Mouse (Mus musculus): Measurements from ENCODE around the gene Cdc6.

The Cdc6 gene

DNA sequence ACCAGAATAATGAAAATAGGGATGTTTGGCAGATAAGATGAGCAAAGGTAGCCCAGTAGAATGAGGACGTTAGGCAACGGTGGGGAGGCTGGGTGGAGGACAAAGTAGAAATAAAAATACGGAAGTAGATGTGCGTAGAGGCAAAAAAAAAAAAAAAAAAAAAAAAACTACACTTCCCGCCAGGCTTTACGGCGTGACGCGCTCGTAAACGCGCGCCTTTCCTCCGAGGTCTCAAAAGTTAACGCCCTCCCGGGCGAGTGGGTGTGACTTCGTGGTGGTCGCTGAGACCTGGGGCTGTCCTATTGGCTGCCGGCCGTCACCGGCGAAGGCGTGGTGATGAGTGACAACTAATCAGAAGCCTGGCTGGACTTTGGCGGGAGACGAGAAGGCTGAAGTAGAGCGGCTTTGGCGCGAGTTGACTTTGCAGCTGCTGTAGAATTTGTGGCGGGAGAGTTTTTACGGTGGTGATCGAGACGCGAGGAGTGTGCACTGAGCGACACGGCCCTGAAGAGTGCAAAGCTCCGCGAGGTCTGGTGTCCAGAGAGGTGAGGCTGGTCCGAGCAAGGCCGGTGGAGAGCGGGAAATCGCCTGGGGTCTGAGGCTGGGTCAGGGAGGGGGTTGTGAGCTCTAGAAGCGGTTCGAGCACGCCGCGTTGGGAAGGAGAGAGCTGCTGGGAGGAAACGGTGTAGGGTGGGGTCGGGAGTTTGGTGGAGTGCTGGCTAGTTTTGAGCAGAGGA, at the start of gene Cdc6:
Cdc6 (plus strand) TSS at position 365 of the 737 bp plus-strand sequence.
- DNase-seq (ENCODE audit: low read depth, low spot score), result peak; percentile 96

DNA sequence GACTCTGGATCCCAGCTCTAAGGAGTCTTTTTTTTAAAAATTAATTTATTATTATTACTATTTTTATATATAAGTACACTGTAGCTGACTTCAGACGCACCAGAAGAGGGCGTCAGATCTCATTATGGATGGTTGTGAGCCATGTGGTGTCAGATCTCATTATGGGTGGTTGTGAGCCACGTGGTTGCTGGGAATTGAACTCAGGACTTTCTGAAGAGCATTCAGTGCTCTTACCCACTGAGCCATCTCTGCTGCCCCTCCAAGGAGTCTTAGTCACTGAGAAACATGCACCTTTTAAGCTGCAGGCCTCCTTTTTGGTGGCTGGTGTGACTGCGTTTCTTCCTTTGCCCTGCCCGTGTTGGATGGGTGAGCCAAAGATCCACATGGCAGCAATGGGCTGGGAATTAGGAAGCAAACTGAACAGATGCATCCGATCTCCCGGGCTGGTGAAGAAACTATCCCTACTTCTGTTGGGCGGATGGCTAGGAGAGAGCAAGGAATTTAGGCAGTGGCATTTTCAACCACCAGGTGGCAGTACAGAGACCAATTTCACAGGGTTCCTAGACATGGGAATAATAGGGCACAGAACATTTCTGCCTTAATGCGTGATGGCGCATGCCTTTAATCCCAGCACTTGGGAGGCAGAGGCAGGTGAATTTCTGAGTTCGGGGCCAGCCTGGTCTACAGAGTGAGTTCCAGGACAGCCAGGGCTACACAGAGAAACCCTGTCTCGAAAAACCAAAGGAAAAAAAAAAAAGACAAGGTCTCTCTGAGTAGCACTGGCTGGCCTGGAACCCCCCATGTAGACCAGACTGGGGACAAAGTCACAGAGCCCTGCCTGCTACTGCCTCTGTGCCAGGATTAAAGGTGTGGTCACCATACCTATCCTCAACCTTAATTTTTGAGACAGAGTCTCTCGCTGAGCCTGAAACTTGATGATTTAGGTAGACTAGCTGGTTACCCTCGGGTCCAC, 48.6 kb upstream of the Cdc6 start:
- DNase-seq (ENCODE audit: low read depth, low spot score), result peak; percentile 86

GRCm38 (mm10) chr11:98863028-98863750, 44.4 kb upstream of the Cdc6 start, which contains the start of gene Wipf2:
Gene Wipf2, plus strand, starts transcription at chr11:98863638.
- peak; percentile 99 for DNase-seq (ENCODE audit: low read depth, low spot score)

GRCm38 (mm10) chr11:98863751-98864429, 43.7 kb upstream of the Cdc6 start:
- DNase-seq (ENCODE audit: low read depth, low spot score), result peak; percentile 73

DNA sequence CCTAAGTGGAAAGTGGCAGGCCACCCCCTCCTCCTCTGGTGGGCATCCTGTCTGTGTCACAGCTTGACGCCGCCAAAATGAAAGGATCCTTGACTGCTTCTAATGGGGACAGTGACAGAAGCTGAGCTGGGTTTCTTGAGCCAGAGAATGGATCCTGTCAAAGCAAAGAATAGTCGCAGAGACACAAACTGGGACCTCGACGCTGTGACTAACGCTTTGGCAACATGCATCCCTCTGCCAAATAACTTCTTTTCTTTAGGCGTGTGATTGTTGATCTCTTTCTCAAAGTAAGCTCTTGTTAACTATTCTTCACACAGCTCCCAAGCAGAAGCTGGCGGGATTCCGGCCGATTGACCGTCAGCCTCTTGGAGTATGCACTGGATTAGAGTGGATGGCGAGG, 40.3 kb upstream of the Cdc6 start:
- DNase-seq (ENCODE audit: low read depth, low spot score), result no peak

DNA sequence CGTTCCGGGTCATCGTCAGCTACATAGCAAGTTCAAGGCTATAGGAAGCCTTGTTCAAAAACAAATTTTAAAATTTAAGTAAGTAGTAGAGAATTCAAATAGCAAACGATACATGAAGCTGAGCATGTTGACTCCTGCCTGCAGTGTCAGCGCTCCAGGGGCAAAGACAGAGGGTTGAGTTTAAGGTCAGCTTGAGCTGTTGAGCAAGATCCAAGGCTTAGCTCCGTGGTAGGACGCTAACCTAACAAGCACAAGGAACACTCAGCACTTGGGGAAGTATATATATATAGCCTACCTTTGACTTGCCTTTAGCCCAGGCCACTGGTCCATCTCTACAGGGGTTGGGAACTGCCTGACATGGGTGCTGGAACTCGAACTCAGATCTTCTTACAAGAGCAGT, 37.7 kb upstream of the Cdc6 start:
- DNase-seq (ENCODE audit: low read depth, low spot score), result no peak

GRCm38 (mm10) chr11:98870791-98871190, 36.8 kb upstream of the Cdc6 start:
- no peak for DNase-seq (ENCODE audit: low read depth, low spot score)

GRCm38 (mm10) chr11:98871416-98871815, 36.2 kb upstream of the Cdc6 start:
- DNase-seq (ENCODE audit: low read depth, low spot score), result no peak

- DNase-seq (ENCODE audit: low read depth, low spot score), result no peak
These were observed 35.6 kb upstream of the Cdc6 start for GRCm38 (mm10) chr11:98872040-98872439.

DNA sequence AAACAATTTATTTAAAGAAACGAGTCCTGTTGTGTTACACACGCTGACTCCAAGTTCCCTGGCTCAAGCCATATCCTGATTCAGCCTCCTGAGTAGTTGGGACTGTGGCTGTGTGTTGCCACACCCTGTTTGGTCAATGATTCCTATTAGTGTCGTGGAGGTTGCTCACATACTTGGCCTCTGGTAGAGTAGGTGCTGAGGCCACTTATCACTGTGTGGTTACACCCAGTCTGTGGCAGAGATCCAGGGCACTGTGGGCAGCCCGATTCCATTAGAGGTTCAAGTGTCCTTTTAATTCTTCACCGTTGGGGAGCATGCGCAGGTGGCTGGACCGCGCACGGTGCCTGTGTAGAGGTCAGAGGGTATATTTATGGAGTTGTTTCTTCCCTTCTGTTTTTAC, 33.7 kb upstream of the Cdc6 start:
- no peak for DNase-seq (ENCODE audit: low read depth, low spot score)

DNA sequence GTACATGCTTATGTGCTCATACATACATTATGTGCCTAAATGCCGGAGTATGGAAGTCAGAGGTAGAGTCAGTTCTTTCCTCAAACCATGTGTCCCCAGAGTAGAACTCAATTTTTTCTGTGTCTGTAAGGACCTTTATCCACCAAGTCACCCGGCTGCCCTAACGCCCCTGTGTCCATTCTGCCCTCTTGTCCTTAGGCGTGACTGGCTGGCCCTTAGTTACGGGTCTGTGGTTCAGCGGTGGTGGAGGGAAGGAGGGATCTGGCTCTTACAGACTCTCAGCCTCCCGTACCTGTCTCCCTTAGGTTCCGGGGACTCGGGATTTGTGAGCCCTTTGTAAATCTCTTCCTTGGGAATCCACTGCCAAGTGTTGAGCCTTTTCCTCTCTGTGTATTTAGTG, 30.6 kb upstream of the Cdc6 start:
- no peak for DNase-seq (ENCODE audit: low read depth, low spot score)

DNA sequence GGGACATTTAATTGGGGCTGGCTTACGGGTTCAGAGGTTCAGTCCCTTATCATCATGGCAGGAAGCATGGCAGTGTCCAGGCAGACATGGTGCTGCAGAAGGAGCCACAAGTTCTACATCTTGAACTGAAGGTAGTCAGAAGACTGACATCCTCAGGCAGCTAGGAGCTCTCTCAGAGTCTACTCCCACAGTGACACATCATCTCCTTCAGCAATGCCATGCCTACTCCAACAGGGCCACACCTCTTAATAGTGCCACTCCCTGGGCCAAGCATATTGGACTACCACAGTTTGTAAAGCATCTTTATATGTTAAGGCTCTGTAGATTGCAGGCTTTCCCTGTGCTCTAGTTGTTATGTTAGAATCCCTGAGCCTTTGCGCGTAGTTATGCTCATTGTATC, 19.9 kb upstream of the Cdc6 start:
- DNase-seq (ENCODE audit: low read depth, low spot score), result no peak

DNA sequence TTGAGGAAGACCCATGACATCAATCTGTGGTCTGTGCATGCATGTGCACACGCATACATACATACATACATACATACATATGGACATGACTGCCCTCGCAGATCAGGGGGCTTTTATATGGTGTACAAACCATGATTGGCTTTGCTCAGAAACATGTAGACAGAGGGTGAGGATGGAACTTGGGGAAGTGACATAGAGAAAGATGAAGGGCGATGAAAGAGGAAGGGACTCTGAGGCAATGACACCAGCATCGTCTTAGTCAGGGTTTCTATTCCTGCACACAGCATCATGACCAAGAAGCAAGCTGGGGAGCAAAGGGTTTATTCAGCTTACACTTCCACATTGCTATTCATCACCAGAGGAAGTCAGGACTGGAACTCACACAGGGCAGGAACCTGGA, 18.5 kb upstream of the Cdc6 start:
- no peak for DNase-seq (ENCODE audit: low read depth, low spot score)

- no peak for DNase-seq (ENCODE audit: low read depth, low spot score)
These were observed 17.6 kb upstream of the Cdc6 start for GRCm38 (mm10) chr11:98889977-98890376.

- no peak for DNase-seq (ENCODE audit: low read depth, low spot score)
These were observed 15.2 kb upstream of the Cdc6 start for GRCm38 (mm10) chr11:98892426-98892825.

DNA sequence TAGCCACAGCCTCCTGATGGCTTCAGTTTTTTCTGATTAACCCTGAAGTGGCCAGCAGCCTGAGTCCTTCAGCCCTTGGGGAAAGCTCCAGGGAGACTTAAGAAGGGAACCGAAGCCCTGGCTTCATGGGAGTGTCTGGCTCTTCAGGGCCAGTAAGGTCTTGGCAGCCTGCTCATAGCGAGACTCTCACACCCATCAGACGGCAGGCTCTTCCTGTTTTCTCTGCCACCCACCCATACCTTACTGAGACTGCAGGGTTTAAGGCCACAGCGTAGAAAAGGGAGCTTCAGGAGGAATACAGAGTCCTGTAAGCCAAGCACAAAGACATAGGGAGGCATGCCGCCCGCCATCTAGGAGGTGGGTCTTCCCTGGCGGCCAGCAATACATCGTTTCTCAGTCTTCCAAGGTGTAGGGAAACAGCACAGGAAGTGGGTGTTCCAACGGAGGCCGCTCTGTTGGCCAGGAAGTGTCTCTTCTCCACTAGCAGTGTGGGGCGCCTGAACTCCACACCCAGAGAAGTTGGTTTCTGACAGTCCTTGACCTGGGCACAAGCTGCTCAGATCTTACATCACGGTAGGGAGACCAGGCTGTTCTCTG, 7.0 kb upstream of the Cdc6 start:
- DNase-seq (ENCODE audit: low read depth, low spot score), result peak; percentile 57

DNA sequence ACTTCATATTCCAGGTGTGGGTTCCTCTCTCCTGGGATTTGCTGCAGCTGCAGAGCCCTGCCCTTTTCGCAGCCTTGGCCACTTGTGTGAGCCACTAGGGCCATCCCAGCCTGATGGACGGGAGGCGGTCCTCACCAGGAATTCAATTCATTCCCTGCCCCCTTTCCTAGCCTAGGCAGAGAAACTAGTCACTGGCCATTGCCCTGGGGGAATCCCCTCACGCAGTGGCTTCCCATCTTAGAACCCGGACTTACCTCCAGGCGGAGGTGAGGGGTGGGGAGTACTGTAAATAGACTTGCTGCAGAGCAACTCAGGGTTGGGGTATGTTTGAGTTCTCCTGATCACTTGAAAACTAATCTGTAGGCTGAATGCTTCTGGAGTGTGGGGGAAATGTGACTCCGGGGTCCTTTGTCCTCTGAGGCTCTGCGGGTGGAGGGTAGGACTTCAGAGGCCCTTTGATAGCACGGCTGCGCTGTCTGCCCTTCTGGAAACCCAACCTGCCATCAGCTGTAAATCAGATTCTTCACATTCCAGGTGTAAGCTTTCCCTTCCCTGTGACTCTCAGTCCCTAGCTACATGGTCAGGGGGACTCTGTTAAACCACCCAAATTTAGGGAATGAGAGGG, 4.9 kb upstream of the Cdc6 start:
- DNase-seq (ENCODE audit: low read depth, low spot score), result no peak

DNA sequence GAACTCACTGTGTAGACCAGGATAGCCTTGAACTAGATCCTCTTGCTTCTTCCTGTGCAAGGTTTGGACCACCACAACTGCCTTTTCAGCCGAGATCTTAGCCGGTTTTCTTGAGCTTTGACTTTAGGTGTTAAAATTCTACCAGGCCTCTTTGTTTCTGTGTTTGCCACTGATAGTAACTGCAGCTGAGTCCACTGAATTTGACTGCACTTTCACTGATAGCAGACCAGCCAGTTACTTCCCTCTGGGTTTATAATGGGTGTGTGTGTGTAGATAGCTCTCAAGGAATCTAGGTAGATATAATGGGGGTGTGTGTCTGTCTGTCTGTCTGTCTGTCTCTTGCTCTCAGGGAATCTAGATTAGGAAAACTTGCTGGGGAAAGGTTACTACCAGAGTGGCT, 3.0 kb upstream of the Cdc6 start:
- no peak for DNase-seq (ENCODE audit: low read depth, low spot score)

- no peak for DNase-seq (ENCODE audit: low read depth, low spot score)
These were observed 2.6 kb upstream of the Cdc6 start for GRCm38 (mm10) chr11:98905033-98905432.

DNA sequence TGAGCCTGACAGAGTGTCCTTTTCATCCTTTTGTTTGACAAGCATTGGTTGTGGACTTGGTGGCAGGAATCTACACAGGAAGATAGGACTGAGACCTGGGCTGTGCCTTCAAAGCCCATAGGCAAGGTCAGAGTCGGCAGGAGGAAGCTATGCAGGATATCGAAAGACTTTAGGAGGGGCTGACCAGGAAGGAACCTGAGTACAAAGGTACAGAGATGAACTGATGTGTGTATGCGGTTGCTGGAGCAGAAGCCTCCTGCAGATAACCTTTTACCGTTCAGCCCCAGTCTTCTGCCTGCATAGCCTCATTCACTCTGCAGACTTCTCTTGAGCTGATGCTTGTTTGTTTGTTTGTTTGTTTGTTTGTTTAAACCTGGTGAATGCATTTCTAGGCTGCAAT, 2.0 kb upstream of the Cdc6 start:
- DNase-seq (ENCODE audit: low read depth, low spot score), result no peak

DNA sequence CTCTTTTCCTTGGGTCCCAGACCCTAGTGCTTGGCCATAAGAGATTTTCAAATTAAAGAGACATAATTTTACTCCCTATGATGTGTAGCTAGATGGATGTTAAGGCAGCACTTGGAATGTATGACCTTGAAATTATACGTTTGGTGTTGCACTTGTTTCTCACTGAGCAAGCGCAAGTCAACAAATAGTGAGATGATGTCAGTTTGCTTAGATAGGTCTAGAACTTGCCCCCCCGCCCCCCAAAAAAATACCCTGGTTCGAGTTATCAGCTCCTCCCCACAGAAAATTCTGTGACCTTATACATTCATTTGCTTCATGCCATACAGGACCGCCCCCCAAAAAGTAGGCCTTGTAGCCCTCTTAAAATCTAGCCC, 551 bp upstream of the Cdc6 start:
- no peak for DNase-seq (ENCODE audit: low read depth, low spot score)
